Mouse (Mus musculus) heart, embryonic 14.5 days (tissue): ENCODE data around the gene Snx30. TPM values are rescaled to one million over a fixed set of nuclear protein-coding genes. Genes with fewer than 3 reads are reported as not detected.

Experiments
- ATAC-seq: fragments of 200-750 bp; cut with Nextera tagmentation; 2 replicates; pipeline ENCODE4 v1.8.0; 2017; ENCODE audit warnings: low read depth, moderate TSS enrichment; ENCODE audit not compliant: insufficient number of reproducible peaks, insufficient read depth, low FRiP score
- H3K27ac ChIP-seq, 2 experiments: fragments of 200-500 bp in 1 of 2; fragments of 300-500 bp in 1 of 2; sonication (generic) in 1 of 2; replicated peaks in 1 of 2; 2 replicates each; pipeline ENCODE4 v1.5.1; 2012 to 2014; ENCODE audit warnings: low read depth in 2 of 2, low read length in 2 of 2, control low read depth in 1 of 2, mild to moderate bottlenecking in 1 of 2, mixed read lengths in 1 of 2; ENCODE audit not compliant: control insufficient read depth in 1 of 2, insufficient read depth in 1 of 2
- H3K27me3 ChIP-seq: fragments of 300-500 bp; sonication (generic); 2 replicates; pipeline ENCODE4 v1.6.1; 2014; ENCODE audit warnings: mild to moderate bottlenecking, low read length, control low read depth; ENCODE audit not compliant: control insufficient read depth, insufficient read depth
- H3K36me3 ChIP-seq: fragments of 300-500 bp; sonication (generic); 2 replicates; pipeline ENCODE4 v1.6.1; 2014; ENCODE audit warnings: mild to moderate bottlenecking, control low read depth, low read length, mixed read lengths; ENCODE audit not compliant: control insufficient read depth, insufficient read depth
- H3K4me1 ChIP-seq, 2 experiments: fragments of 200-500 bp in 1 of 2; fragments of 300-500 bp in 1 of 2; sonication (generic) in 1 of 2; 2 replicates each; pipeline ENCODE4 v1.6.1; 2012 to 2014; ENCODE audit warnings: low read length in 2 of 2, control low read depth in 1 of 2, mixed read lengths in 1 of 2; ENCODE audit not compliant: control insufficient read depth in 2 of 2, insufficient read depth in 2 of 2
- H3K4me2 ChIP-seq: fragments of 300-500 bp; sonication (generic); 2 replicates; pipeline ENCODE4 v1.6.1; 2014; ENCODE audit warnings: mild to moderate bottlenecking, low read length
- H3K4me3 ChIP-seq, 2 experiments: fragments of 200-500 bp in 1 of 2; fragments of 300-500 bp in 1 of 2; sonication (generic) in 1 of 2; 2 replicates each; pipeline ENCODE4 v1.5.1; 2012 to 2014; ENCODE audit warnings: low read length in 2 of 2, mild to moderate bottlenecking in 2 of 2, control low read depth in 1 of 2, low read depth in 1 of 2, moderate library complexity in 1 of 2; ENCODE audit not compliant: control insufficient read depth in 1 of 2, insufficient read depth in 1 of 2
- H3K9ac ChIP-seq: fragments of 300-500 bp; sonication (generic); 2 replicates; pipeline ENCODE4 v1.6.1; 2014; ENCODE audit warnings: mild to moderate bottlenecking, low read length
- H3K9me3 ChIP-seq: fragments of 300-500 bp; sonication (generic); 2 replicates; pipeline ENCODE4 v1.6.1; 2016; ENCODE audit warnings: low read length, control low read depth; ENCODE audit not compliant: control insufficient read depth
- WGBS: fragments of 180-500 bp; shearing (Covaris S2); extraction: QIAGEN DNeasy Blood & Tissue Kit; methylation state at CpG from one replicate; pipeline ENCODE4 v1.1.7; 2014; 5-methylcytosine and 5-hydroxymethylcytosine counted together
- polyA plus RNA-seq: library from polyadenylated mRNA; unstranded; fragments of >200 nt; fragmentation: Nextera tagmentation; extraction: Ambion mirVana; gene quantifications from 2 replicates; pipeline ENCODE4 v1.2.1, GENCODE M21; 2014

Gene Snx30
- polyA plus RNA-seq, 1 experiment from 2014 or later: 6.6 TPM

GRCm38 (mm10) chr4:59884136-59884696 is 78.6 kb downstream of the Snx30 start:
- Histone ChIP-seq H3K9ac (no peak overlapping the region), H3K27ac (peak overlapping the region in 1 of 2 experiments; percentile 37; a peak in 1 of 4 replicates), H3K4me2 (no peak overlapping the region), H3K4me3 (no peak overlapping the region), H3K9me3 (no peaks in the 10 kb centered on the region), H3K4me1 (no peaks in the 10 kb centered on the region), H3K27me3 (no peaks in the 10 kb centered on the region), H3K36me3 (peaks cover 47% of the 10 kb centered on the region)
- no peak for ATAC-seq
- WGBS: 77% methylated on average over 6 of the region's 6 CpGs

- Histone ChIP-seq H3K9ac (no peak overlapping the region), H3K27me3 (no peaks in the 10 kb centered on the region), H3K36me3 (peaks cover 32% of the 10 kb centered on the region), H3K9me3 (no peaks in the 10 kb centered on the region), H3K4me3 (no peak overlapping the region), H3K4me1 (peaks cover 14% of the 10 kb centered on the region in 2 experiments), H3K27ac (no peak overlapping the region), H3K4me2 (no peak overlapping the region)
- ATAC-seq: no peak
- WGBS: 82% methylated on average over 6 of the region's 6 CpGs
These were observed 80.6 kb downstream of the Snx30 start for GRCm38 (mm10) chr4:59886281-59886680.

- no peak overlapping the region for H3K27ac ChIP-seq
- no peak overlapping the region for H3K9ac ChIP-seq
- H3K27me3 ChIP-seq: no peaks in the 10 kb centered on the region
- no peak for ATAC-seq
- 87% methylated on average over 5 of the region's 5 CpGs for WGBS
- no peak overlapping the region for H3K4me3 ChIP-seq
- no peaks in the 10 kb centered on the region for H3K9me3 ChIP-seq
- peaks cover 32% of the 10 kb centered on the region for H3K36me3 ChIP-seq
- peaks cover 18% of the 10 kb centered on the region in 2 experiments for H3K4me1 ChIP-seq
- H3K4me2 ChIP-seq: no peak overlapping the region
These were observed 81.4 kb downstream of the Snx30 start for GRCm38 (mm10) chr4:59887011-59887410.

GRCm38 (mm10) chr4:59888014-59888413 is 82.4 kb downstream of the Snx30 start:
- ATAC-seq: no peak
- 84% methylated on average over 5 of the region's 5 CpGs for WGBS
- H3K36me3 ChIP-seq: peaks cover 28% of the 10 kb centered on the region

GRCm38 (mm10) chr4:59890086-59890600 is 84.5 kb downstream of the Snx30 start:
- Histone ChIP-seq H3K27me3 (no peaks in the 10 kb centered on the region), H3K9me3 (no peaks in the 10 kb centered on the region), H3K4me1 (peaks cover 28% of the 10 kb centered on the region in 2 experiments), H3K4me3 (no peak overlapping the region), H3K27ac (peak overlapping the region; percentile 74 to 77), H3K9ac (no peak overlapping the region), H3K4me2 (no peak overlapping the region), H3K36me3 (peaks cover 33% of the 10 kb centered on the region)
- WGBS: 36% methylated on average over 6 of the region's 6 CpGs
- ATAC-seq: peak; percentile 79

More at GRCm38 (mm10) chr4:59888014-59888413, 82.4 kb downstream of the Snx30 start:
- Histone ChIP-seq H3K4me1 (peaks cover 21 to 22% of the 10 kb centered on the region in 2 experiments), H3K27ac (no peak overlapping the region), H3K4me2 (no peak overlapping the region), H3K9me3 (no peaks in the 10 kb centered on the region), H3K9ac (no peak overlapping the region), H3K4me3 (no peak overlapping the region), H3K27me3 (no peaks in the 10 kb centered on the region)

- ATAC-seq: no peak
- Histone ChIP-seq H3K9ac (no peak overlapping the region), H3K4me2 (no peak overlapping the region), H3K4me3 (no peak overlapping the region), H3K4me1 (peaks cover 28 to 29% of the 10 kb centered on the region in 2 experiments), H3K27me3 (no peaks in the 10 kb centered on the region), H3K9me3 (no peaks in the 10 kb centered on the region), H3K36me3 (peaks cover 30% of the 10 kb centered on the region), H3K27ac (peak overlapping the region in 1 of 2 experiments; percentile 74; a peak in 2 of 4 replicates)
- 79% methylated on average over 10 of the region's 10 CpGs for WGBS
These were observed 86.2 kb downstream of the Snx30 start for GRCm38 (mm10) chr4:59891723-59892416.

GRCm38 (mm10) chr4:59892731-59893130 is 87.1 kb downstream of the Snx30 start:
- no peaks in the 10 kb centered on the region for H3K27me3 ChIP-seq
- H3K9me3 ChIP-seq: no peaks in the 10 kb centered on the region
- no peak overlapping the region for H3K4me3 ChIP-seq
- H3K27ac ChIP-seq: no peak overlapping the region
- H3K9ac ChIP-seq: no peak overlapping the region
- ATAC-seq: no peak
- H3K36me3 ChIP-seq: peaks cover 28% of the 10 kb centered on the region
- no peak overlapping the region for H3K4me2 ChIP-seq
- H3K4me1 ChIP-seq: peaks cover 37% of the 10 kb centered on the region in 2 experiments
- 95% methylated on average over 5 of the region's 5 CpGs for WGBS
